Mouse (Mus musculus) urinary bladder, postnatal 4 days (tissue): ENCODE results near the gene Gjb6.

Source experiments
- DNase-seq, 2 experiments: peaks; one replicate each; pipeline ENCODE4 v3.0.0; 2021 to 2022; ENCODE audit warnings: low spot score in 2 of 2

The Gjb6 gene

GRCm38 (mm10) chr14:57133161-57133661 lies at the start of gene Gjb6:
Gene Gjb6 (minus strand): TSS chr14:57133611.
- DNase-seq: no peak

GRCm38 (mm10) chr14:57165493-57165892 lies 32.1 kb upstream of the Gjb6 start:
- no peak for DNase-seq

- no peak for DNase-seq
Observed at GRCm38 (mm10) chr14:57161833-57162232, 28.4 kb upstream of the Gjb6 start.

GRCm38 (mm10) chr14:57161201-57161600 lies 27.8 kb upstream of the Gjb6 start:
- peak in 1 of 2 experiments; percentile 57 for DNase-seq

- DNase-seq: no peak
Observed at GRCm38 (mm10) chr14:57154916-57155315, 21.5 kb upstream of the Gjb6 start.

GRCm38 (mm10) chr14:57145741-57146140 lies 12.3 kb upstream of the Gjb6 start:
- no peak for DNase-seq

- DNase-seq: no peak
Observed at GRCm38 (mm10) chr14:57135265-57135664, 1.9 kb upstream of the Gjb6 start.

GRCm38 (mm10) chr14:57127383-57127782 lies 6.0 kb downstream of the Gjb6 start:
- DNase-seq: no peak

GRCm38 (mm10) chr14:57122295-57122694 lies 11.1 kb downstream of the Gjb6 start:
- no peak for DNase-seq

GRCm38 (mm10) chr14:57115823-57116544 lies 17.4 kb downstream of the Gjb6 start, which contains the start of gene Gm4491:
Gene Gm4491 (minus strand): TSS chr14:57115883.
- no peak for DNase-seq

GRCm38 (mm10) chr14:57109194-57109593 lies 24.2 kb downstream of the Gjb6 start:
- no peak for DNase-seq

GRCm38 (mm10) chr14:57107916-57108315 lies 25.5 kb downstream of the Gjb6 start:
- DNase-seq: no peak

GRCm38 (mm10) chr14:57107091-57107490 lies 26.3 kb downstream of the Gjb6 start:
- DNase-seq: no peak

GRCm38 (mm10) chr14:57105721-57106120 lies 27.7 kb downstream of the Gjb6 start:
- no peak for DNase-seq

- DNase-seq: no peak
Observed at GRCm38 (mm10) chr14:57105111-57105510, 28.3 kb downstream of the Gjb6 start.

GRCm38 (mm10) chr14:57104106-57105023 lies 29.0 kb downstream of the Gjb6 start, which contains the start of gene Gjb2:
Gene Gjb2 (minus strand): TSS chr14:57104702.
- DNase-seq: peak in 1 of 2 experiments; percentile 30

GRCm38 (mm10) chr14:57103711-57104105 lies 29.7 kb downstream of the Gjb6 start:
- no peak for DNase-seq

- no peak for DNase-seq
Observed at GRCm38 (mm10) chr14:57103121-57103520, 30.3 kb downstream of the Gjb6 start.

- DNase-seq: no peak
Observed at GRCm38 (mm10) chr14:57101623-57102022, 31.8 kb downstream of the Gjb6 start.

GRCm38 (mm10) chr14:57095855-57096254 lies 37.6 kb downstream of the Gjb6 start:
- no peak for DNase-seq

GRCm38 (mm10) chr14:57093029-57093428 lies 40.4 kb downstream of the Gjb6 start:
- no peak for DNase-seq

- DNase-seq: no peak
Observed at GRCm38 (mm10) chr14:57090001-57090400, 43.4 kb downstream of the Gjb6 start.
